Mouse (Mus musculus): Measurements from ENCODE around the gene Speer4c.
"Not testable (repeated sequence)": the region's sequence is repeated elsewhere in the genome, so short reads cannot be mapped to it uniquely, and the experiment has no call there.

GRCm38 (mm10) chr5:15681301-15682035 is 32.6 kb downstream of the Speer4c start:
- TF ChIP-seq CTCF, EP300 (IDR thresholded peaks at IDR 0.05; ENCODE audit: low read depth): not testable (repeated sequence)
